Mouse (Mus musculus): ENCODE results near the gene Actr3. TPM values are rescaled to one million over a fixed set of nuclear protein-coding genes. Genes with fewer than 3 reads are reported as not detected.
A peak's percentile ranks its signal among the peaks of the same experiment; 100 is the strongest.
"Not testable (repeated sequence)": the region's sequence is repeated elsewhere in the genome, so short reads cannot be mapped to it uniquely, and the experiment has no call there.

Actr3 gene
- polyA plus RNA-seq, 1 experiment from 2014 or later: 271 TPM

DNA sequence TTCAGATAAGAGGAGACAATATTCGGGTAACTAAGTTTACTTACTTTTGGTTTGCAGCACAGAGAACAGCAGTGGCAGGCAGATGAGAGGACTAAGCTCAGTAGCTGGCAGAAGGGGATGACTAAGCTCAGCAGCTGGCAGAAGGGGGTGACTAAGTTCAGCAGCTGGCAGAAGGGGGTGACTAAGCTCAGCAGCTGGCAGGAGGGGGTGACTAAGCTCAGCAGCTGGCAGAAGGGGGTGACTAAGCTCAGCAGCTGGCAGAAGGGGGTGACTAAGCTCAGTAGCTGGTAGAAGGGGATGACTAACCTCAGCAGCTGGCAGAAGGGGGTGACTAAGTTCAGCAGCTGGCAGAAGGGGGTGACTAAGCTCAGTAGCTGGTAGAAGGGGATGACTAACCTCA lies 45.9 kb downstream of the Actr3 start:
- not testable (repeated sequence) for H3K27me3 ChIP-seq (ENCODE audit: control insufficient read depth, insufficient read depth, low read length); H3K9me3 ChIP-seq (ENCODE audit: control insufficient read depth, low read length); ATAC-seq (ENCODE audit: low FRiP score); H3K4me1 ChIP-seq (ENCODE audit: control insufficient read depth, insufficient read depth, low read length); H3K27ac ChIP-seq (ENCODE audit: low read depth, low read length); DNase-seq (ENCODE audit: low spot score, missing footprints); H3K4me2 ChIP-seq; H3K9ac ChIP-seq (ENCODE audit: low read length); H3K4me3 ChIP-seq (ENCODE audit: low read depth, low read length); H3K36me3 ChIP-seq (ENCODE audit: control insufficient read depth, insufficient read depth, low read length)
- 89% methylated on average over 1 of the region's 1 CpGs for WGBS

DNA sequence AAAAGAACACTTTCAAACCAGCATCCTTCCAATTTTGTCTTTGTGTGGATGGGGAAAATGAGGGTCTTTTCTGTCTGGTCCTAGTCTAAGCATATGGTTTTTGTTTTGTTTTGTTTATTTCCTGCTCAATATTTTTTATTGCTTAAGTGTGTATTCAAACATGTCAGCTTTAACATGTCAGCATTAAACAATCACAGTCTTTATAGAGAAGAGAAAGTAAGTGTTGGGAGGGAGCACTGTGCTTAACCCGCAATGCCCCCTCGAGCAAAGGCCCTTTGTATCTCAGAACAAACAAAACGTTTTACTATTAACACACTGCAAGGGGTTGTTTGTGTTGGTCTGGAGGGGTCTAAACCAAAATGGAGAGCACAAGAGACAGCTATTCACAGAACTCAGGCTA lies 47.2 kb downstream of the Actr3 start:
- no peak overlapping the region for H3K27ac ChIP-seq (ENCODE audit: low read depth, low read length)
- WGBS: 40% methylated on average over 3 of the region's 3 CpGs
- H3K9me3 ChIP-seq (ENCODE audit: control insufficient read depth, low read length): no peaks in the 10 kb centered on the region
- H3K4me3 ChIP-seq (ENCODE audit: low read depth, low read length): no peak overlapping the region
- no peaks in the 10 kb centered on the region for H3K36me3 ChIP-seq (ENCODE audit: control insufficient read depth, insufficient read depth, low read length)
- DNase-seq (ENCODE audit: low spot score, missing footprints) (no peak), ATAC-seq (ENCODE audit: low FRiP score) (0 out of 2 replicates have a peak, but pooled peaks have one; percentile 2)
- no peaks in the 10 kb centered on the region for H3K27me3 ChIP-seq (ENCODE audit: control insufficient read depth, insufficient read depth, low read length)
- no peak overlapping the region for H3K4me2 ChIP-seq
- no peaks in the 10 kb centered on the region for H3K4me1 ChIP-seq (ENCODE audit: control insufficient read depth, insufficient read depth, low read length)
- H3K9ac ChIP-seq (ENCODE audit: low read length): no peak overlapping the region

DNA sequence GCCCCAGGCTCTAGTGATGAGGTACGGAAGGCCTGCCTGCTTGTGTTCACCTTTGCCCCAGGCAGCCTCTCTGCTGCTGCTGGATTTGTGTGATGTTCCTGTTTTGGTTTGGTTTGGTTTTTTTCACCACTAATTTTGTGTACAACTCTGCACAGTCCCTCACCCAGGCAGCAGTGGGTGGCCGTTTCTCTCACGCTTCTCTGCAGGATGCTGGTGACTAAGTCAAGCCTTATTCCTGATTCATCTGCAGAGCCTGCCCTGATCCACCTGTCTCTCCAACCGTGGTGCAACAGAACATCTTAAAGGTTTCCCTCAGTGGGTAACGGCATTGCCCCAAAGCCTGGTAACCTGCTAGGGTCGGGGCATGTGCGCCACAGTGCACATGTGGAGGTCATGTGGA lies 49.3 kb downstream of the Actr3 start:
- WGBS: 74% methylated on average over 7 of the region's 7 CpGs
- no peak for ATAC-seq (ENCODE audit: low FRiP score)

DNA sequence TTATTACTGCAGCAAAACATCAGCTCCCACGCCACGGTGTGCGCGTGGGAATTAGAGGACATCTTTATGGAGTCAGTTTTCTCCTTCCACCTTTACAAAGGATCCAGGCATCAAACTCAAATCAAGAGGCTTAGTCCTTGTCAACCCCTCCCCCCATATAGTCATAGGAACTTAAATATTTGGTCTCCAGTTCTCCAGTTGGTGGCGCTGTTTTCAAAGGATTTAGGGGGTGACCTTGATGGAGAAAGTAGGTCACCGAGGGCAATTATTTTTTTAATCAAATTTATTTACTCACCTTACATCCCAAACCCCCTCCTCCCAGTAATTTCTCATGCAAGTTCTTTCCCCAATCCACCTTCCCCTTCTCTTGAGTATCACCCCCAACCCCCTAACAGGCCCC lies 52.9 kb downstream of the Actr3 start:
- Histone ChIP-seq H3K9me3 (ENCODE audit: control insufficient read depth, low read length) (no peaks in the 10 kb centered on the region), H3K27me3 (ENCODE audit: control insufficient read depth, insufficient read depth, low read length) (no peaks in the 10 kb centered on the region), H3K9ac (ENCODE audit: low read length) (no peak overlapping the region), H3K4me2 (no peak overlapping the region), H3K36me3 (ENCODE audit: control insufficient read depth, insufficient read depth, low read length) (no peaks in the 10 kb centered on the region), H3K27ac (ENCODE audit: low read depth, low read length) (no peak overlapping the region), H3K4me1 (ENCODE audit: control insufficient read depth, insufficient read depth, low read length) (no peaks in the 10 kb centered on the region), H3K4me3 (ENCODE audit: low read depth, low read length) (no peak overlapping the region)
- ATAC-seq (ENCODE audit: low FRiP score) (no peak), DNase-seq (ENCODE audit: low spot score, missing footprints) (no peak)
- WGBS: 66% methylated on average over 6 of the region's 6 CpGs

More for the DNA sequence above, 49.3 kb downstream of the Actr3 start:
- Histone ChIP-seq H3K4me3 (ENCODE audit: low read depth, low read length) (no peak overlapping the region), H3K4me2 (no peak overlapping the region), H3K4me1 (ENCODE audit: control insufficient read depth, insufficient read depth, low read length) (no peaks in the 10 kb centered on the region), H3K9me3 (ENCODE audit: control insufficient read depth, low read length) (no peaks in the 10 kb centered on the region), H3K9ac (ENCODE audit: low read length) (no peak overlapping the region), H3K36me3 (ENCODE audit: control insufficient read depth, insufficient read depth, low read length) (no peaks in the 10 kb centered on the region), H3K27me3 (ENCODE audit: control insufficient read depth, insufficient read depth, low read length) (no peaks in the 10 kb centered on the region), H3K27ac (ENCODE audit: low read depth, low read length) (no peak overlapping the region)
- no peak for DNase-seq (ENCODE audit: low spot score, missing footprints)

DNA sequence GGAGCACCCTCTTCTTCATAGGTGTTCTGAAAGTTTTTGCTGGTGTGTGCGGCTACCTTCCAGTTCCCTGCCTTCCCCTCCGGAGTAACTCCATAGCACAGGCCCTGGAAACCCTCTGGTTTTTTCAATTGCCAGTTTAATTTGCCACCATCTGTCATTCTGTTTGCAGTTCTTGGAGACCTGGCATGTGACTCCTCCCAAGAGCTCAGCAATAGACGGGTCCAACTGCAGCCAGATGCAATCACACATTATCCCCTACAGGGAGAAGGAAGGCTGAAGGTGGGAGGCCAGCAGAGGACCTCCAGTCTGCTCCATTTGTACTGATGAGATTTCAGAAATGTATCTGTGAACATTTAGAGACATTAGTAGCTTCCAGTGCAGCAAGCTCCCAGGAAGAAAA lies 56.6 kb downstream of the Actr3 start:
- Histone ChIP-seq H3K27ac (ENCODE audit: low read depth, low read length) (no peak overlapping the region), H3K9ac (ENCODE audit: low read length) (no peak overlapping the region), H3K4me2 (no peak overlapping the region), H3K9me3 (ENCODE audit: control insufficient read depth, low read length) (no peaks in the 10 kb centered on the region), H3K36me3 (ENCODE audit: control insufficient read depth, insufficient read depth, low read length) (no peaks in the 10 kb centered on the region), H3K4me3 (ENCODE audit: low read depth, low read length) (no peak overlapping the region), H3K27me3 (ENCODE audit: control insufficient read depth, insufficient read depth, low read length) (no peaks in the 10 kb centered on the region), H3K4me1 (ENCODE audit: control insufficient read depth, insufficient read depth, low read length) (no peaks in the 10 kb centered on the region)
- ATAC-seq (ENCODE audit: low FRiP score) (no peak), DNase-seq (ENCODE audit: low spot score, missing footprints) (no peak)
- WGBS: 73% methylated on average over 3 of the region's 3 CpGs

DNA sequence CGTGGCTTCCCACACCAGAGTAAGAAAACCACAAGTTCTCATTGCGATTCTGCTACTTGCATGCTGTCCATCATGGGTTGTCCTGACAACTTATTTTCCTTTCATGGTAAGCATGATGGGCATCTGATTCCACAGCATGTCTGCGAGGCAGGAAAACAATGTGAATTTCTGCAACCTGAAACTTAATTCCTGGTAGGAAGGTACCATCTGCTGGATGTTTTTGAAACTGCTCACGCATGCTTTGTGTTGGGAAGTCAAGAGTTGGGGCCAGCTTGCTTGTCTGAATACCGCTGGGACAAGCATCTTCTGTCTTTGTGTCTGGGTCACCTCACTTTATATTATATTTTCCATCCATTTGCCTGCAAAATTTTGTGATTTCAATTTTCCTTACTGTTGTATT lies 62.7 kb downstream of the Actr3 start:
- Histone ChIP-seq H3K4me3 (ENCODE audit: low read depth, low read length) (no peak overlapping the region), H3K36me3 (ENCODE audit: control insufficient read depth, insufficient read depth, low read length) (no peaks in the 10 kb centered on the region), H3K9me3 (ENCODE audit: control insufficient read depth, low read length) (no peaks in the 10 kb centered on the region), H3K4me1 (ENCODE audit: control insufficient read depth, insufficient read depth, low read length) (no peaks in the 10 kb centered on the region), H3K27me3 (ENCODE audit: control insufficient read depth, insufficient read depth, low read length) (no peaks in the 10 kb centered on the region), H3K9ac (ENCODE audit: low read length) (no peak overlapping the region), H3K4me2 (no peak overlapping the region), H3K27ac (ENCODE audit: low read depth, low read length) (no peak overlapping the region)
- WGBS: 79% methylated on average over 5 of the region's 5 CpGs
- ATAC-seq (ENCODE audit: low FRiP score): no peak
- no peak for DNase-seq (ENCODE audit: low spot score, missing footprints)

DNA sequence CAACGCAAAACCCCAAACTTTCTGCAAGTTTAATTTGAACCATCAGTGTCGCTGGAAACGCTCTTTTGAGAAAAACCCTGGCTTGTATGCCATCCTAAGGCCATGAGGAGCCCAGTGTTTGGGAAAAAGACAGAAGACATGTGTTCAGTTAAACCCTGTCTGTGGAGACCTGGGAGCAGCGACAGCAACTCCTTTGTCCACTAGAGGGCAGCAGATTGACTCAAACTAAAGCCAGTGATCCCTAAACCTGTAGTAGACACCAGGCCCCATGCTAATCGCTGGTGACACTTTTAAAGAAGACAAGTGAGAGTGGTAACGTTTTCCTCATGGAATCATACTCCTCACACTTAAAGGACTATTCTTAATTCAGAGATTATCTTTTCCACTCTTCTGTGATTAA lies 64.7 kb downstream of the Actr3 start:
- Histone ChIP-seq H3K27me3 (ENCODE audit: control insufficient read depth, insufficient read depth, low read length) (no peaks in the 10 kb centered on the region), H3K4me3 (ENCODE audit: low read depth, low read length) (no peak overlapping the region), H3K36me3 (ENCODE audit: control insufficient read depth, insufficient read depth, low read length) (no peaks in the 10 kb centered on the region), H3K9me3 (ENCODE audit: control insufficient read depth, low read length) (no peaks in the 10 kb centered on the region), H3K4me1 (ENCODE audit: control insufficient read depth, insufficient read depth, low read length) (no peaks in the 10 kb centered on the region), H3K9ac (ENCODE audit: low read length) (no peak overlapping the region), H3K4me2 (no peak overlapping the region), H3K27ac (ENCODE audit: low read depth, low read length) (no peak overlapping the region)
- ATAC-seq (ENCODE audit: low FRiP score) (peak; percentile 70), DNase-seq (ENCODE audit: low spot score, missing footprints) (peak; percentile 94)
- 36% methylated on average over 6 of the region's 6 CpGs for WGBS

DNA sequence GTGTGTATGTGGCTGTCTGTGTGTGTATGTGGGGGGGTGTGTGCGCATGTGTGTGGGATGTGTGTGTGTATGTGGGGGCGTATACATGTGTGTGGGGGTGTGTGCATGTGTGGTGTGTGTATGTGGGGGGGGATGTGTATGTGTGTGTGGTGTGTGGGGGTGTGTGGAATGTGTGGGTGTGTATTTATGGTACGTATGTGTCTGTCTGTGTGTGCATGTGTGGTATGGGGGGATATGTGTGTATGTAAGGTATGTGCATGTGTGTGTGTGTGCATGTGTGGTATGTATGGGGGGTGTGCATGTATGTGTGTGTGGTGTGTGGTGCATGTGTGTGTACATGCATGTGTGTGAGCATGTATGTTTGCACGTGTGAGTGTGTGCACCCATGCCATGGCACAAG lies 70.0 kb downstream of the Actr3 start:
- Histone ChIP-seq H3K9ac (ENCODE audit: low read length) (no peak overlapping the region), H3K27ac (ENCODE audit: low read depth, low read length) (no peak overlapping the region), H3K4me1 (ENCODE audit: control insufficient read depth, insufficient read depth, low read length) (no peaks in the 10 kb centered on the region), H3K9me3 (ENCODE audit: control insufficient read depth, low read length) (no peaks in the 10 kb centered on the region), H3K27me3 (ENCODE audit: control insufficient read depth, insufficient read depth, low read length) (no peaks in the 10 kb centered on the region), H3K4me2 (no peak overlapping the region), H3K4me3 (ENCODE audit: low read depth, low read length) (no peak overlapping the region), H3K36me3 (ENCODE audit: control insufficient read depth, insufficient read depth, low read length) (no peaks in the 10 kb centered on the region)
- peak; percentile 27; the same call in 1 of the 2 replicates for ATAC-seq (ENCODE audit: low FRiP score)
- DNase-seq (ENCODE audit: low spot score, missing footprints): no peak
- 95% methylated on average over 4 of the region's 4 CpGs for WGBS

DNA sequence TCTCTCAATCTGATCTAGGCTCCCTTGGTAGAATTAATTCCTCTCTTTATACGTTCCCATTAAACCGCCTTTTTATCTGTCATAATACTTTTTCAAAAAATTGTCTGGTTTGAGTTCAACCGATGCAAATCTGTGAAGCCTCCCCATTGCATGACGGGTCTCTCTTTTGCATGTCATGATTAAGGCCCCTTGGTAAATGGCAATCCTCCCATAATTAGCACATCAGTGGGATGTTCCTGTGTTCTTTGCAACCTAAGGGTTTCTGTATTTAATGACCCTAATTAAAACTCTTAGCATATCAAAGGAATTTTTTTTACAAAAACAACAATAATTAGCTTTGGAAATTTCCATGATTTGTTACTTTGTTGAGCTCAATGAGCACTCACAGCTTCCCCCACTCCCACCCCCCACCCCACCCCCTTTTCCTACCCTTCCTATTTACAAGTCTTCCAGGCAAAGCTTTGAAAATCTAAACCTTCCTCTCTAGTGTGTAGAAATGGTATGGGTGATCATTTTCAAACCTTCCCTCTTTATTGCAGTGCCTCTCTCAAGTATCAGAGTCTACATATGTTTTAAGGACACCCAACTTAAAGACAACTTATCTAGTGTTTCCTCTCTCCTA lies 84.0 kb downstream of the Actr3 start:
- no peaks in the 10 kb centered on the region for H3K4me1 ChIP-seq (ENCODE audit: control insufficient read depth, insufficient read depth, low read length)
- H3K27me3 ChIP-seq (ENCODE audit: control insufficient read depth, insufficient read depth, low read length): no peaks in the 10 kb centered on the region
- 93% methylated on average over 4 of the region's 4 CpGs for WGBS
- no peaks in the 10 kb centered on the region for H3K36me3 ChIP-seq (ENCODE audit: control insufficient read depth, insufficient read depth, low read length)
- H3K4me3 ChIP-seq (ENCODE audit: low read depth, low read length): no peak overlapping the region
- H3K27ac ChIP-seq (ENCODE audit: low read depth, low read length): no peak overlapping the region
- H3K9ac ChIP-seq (ENCODE audit: low read length): no peak overlapping the region
- no peaks in the 10 kb centered on the region; the same call in 1 of the 2 replicates for H3K9me3 ChIP-seq (ENCODE audit: control insufficient read depth, low read length)
- no peak overlapping the region for H3K4me2 ChIP-seq
- ATAC-seq (ENCODE audit: low FRiP score): no peak
- no peak for DNase-seq (ENCODE audit: low spot score, missing footprints)
